15 mouse cellular contexts compared by ENCODE assay signal in genomic region chr13:4800666-4801065, GRCm38 (mm10).
"Had no signal": no experiment of that assay in that cellular context is flagged by ENCODE, and none has a peak within 500 bp of the region (broad histone marks: within the 10 kb centered on the region; RNA-seq: fewer than 3 reads in every experiment).

No protein-coding gene starts in this region.

- H3K36me3 ChIP-seq: midbrain, embryonic 10.5 days; midbrain, embryonic 12.5 days; neural tube, embryonic 12.5 days had no signal

- DNase-seq: lung, adult 18-20 months; lung, embryonic 14.5 days; lung, postnatal 10 days; lung, postnatal 4 days; midbrain, embryonic 14.5 days; right cerebral cortex, postnatal 14 days; right cerebral cortex, postnatal 4 days; spleen, adult 18-20 months; thymus, adult 18-20 months; thymus, postnatal 14 days; thymus, postnatal 36 days had no signal

- H3K27ac ChIP-seq: midbrain, embryonic 10.5 days; midbrain, embryonic 12.5 days; neural tube, embryonic 12.5 days had no signal

- H3K4me3 ChIP-seq: midbrain, embryonic 10.5 days; midbrain, embryonic 12.5 days; neural tube, embryonic 12.5 days had no signal

- H3K9ac ChIP-seq: lung, embryonic 14.5 days; midbrain, embryonic 12.5 days; neural tube, embryonic 12.5 days had no signal

- H3K4me2 ChIP-seq: lung, embryonic 14.5 days; midbrain, embryonic 12.5 days; neural tube, embryonic 12.5 days had no signal

- H3K27me3 ChIP-seq: midbrain, embryonic 12.5 days; neural tube, embryonic 12.5 days had no signal

- H3K4me1 ChIP-seq: midbrain, embryonic 10.5 days; midbrain, embryonic 12.5 days; neural tube, embryonic 12.5 days had no signal

- ATAC-seq: midbrain, embryonic 16.5 days had no signal
